9 mouse cellular contexts compared by ENCODE assay signal in genomic region chr10:68353692-68354232, GRCm38 (mm10).
A peak's percentile ranks its signal among the peaks of the same experiment; 100 is the strongest.
DNase-seq lines count a peak whose midpoint lies in the region; ATAC-seq and TF ChIP-seq lines count a peak whose summit lies in the region.
"Had no signal": no experiment of that assay in that cellular context is flagged by ENCODE, and none has a peak within 500 bp of the region (broad histone marks: within the 10 kb centered on the region; RNA-seq: fewer than 3 reads in every experiment).

No protein-coding gene starts in this region.

- H3K9ac ChIP-seq in hindbrain, postnatal 0 days (replicated peaks; ENCODE audit: low read length), result no peak overlapping the region
- no peak overlapping the region for H3K9ac ChIP-seq in embryonic facial prominence, embryonic 15.5 days
- no peak overlapping the region for H3K9ac ChIP-seq in intestine, embryonic 16.5 days (ENCODE audit: low read depth, low read length)

- no peak overlapping the region for H3K4me3 ChIP-seq in hindbrain, embryonic 10.5 days
- H3K4me3 ChIP-seq in hindbrain, postnatal 0 days (ENCODE audit: low read length), result no peak overlapping the region
- peak overlapping the region; percentile 26 for H3K4me3 ChIP-seq in embryonic facial prominence, embryonic 15.5 days (replicated peaks)
- H3K4me3 ChIP-seq in intestine, embryonic 16.5 days (ENCODE audit: low read length), result no peak overlapping the region

- TF ChIP-seq CTCF in hindbrain, postnatal 0 days (IDR thresholded peaks at IDR 0.05; ENCODE audit: low read depth), result no peak

- no peaks in the 10 kb centered on the region for H3K27me3 ChIP-seq in hindbrain, embryonic 10.5 days (ENCODE audit: insufficient read depth, poor library complexity, severe bottlenecking)
- H3K27me3 ChIP-seq in hindbrain, postnatal 0 days (ENCODE audit: insufficient read depth, low read length), result no peaks in the 10 kb centered on the region
- no peaks in the 10 kb centered on the region for H3K27me3 ChIP-seq in embryonic facial prominence, embryonic 15.5 days
- no peaks in the 10 kb centered on the region for H3K27me3 ChIP-seq in intestine, embryonic 16.5 days (replicated peaks; ENCODE audit: control insufficient read depth, insufficient read depth, low read length)

- 74% methylated on average over 18 of the region's 18 CpGs for WGBS in hindbrain, embryonic 10.5 days
- WGBS in hindbrain, postnatal 0 days, result 75% methylated on average over 18 of the region's 18 CpGs
- WGBS in embryonic facial prominence, embryonic 15.5 days, result 22% methylated on average over 18 of the region's 18 CpGs
- 57% methylated on average over 18 of the region's 18 CpGs for WGBS in intestine, embryonic 16.5 days

- H3K36me3 ChIP-seq in hindbrain, embryonic 10.5 days, result no peaks in the 10 kb centered on the region
- H3K36me3 ChIP-seq in hindbrain, postnatal 0 days (ENCODE audit: insufficient read depth, low read length), result no peaks in the 10 kb centered on the region
- H3K36me3 ChIP-seq in embryonic facial prominence, embryonic 15.5 days, result no peaks in the 10 kb centered on the region
- H3K36me3 ChIP-seq in intestine, embryonic 16.5 days (ENCODE audit: control insufficient read depth, insufficient read depth, low read length), result no peaks in the 10 kb centered on the region

- peaks cover 28% of the 10 kb centered on the region for H3K4me1 ChIP-seq in hindbrain, embryonic 10.5 days (replicated peaks)
- H3K4me1 ChIP-seq in hindbrain, postnatal 0 days (ENCODE audit: insufficient read depth, low read length), result peaks cover 5% of the 10 kb centered on the region
- peaks cover 25% of the 10 kb centered on the region for H3K4me1 ChIP-seq in embryonic facial prominence, embryonic 15.5 days
- H3K4me1 ChIP-seq in intestine, embryonic 16.5 days (ENCODE audit: control insufficient read depth, insufficient read depth, low read length), result peaks cover 9% of the 10 kb centered on the region; the same call in 1 of the 2 replicates

- no peak for ATAC-seq in hindbrain, postnatal 0 days
- ATAC-seq in embryonic facial prominence, embryonic 15.5 days (ENCODE audit: insufficient number of reproducible peaks, low FRiP score, low TSS enrichment, low read depth), result no peak
- no peak for ATAC-seq in intestine, embryonic 16.5 days

- DNase-seq in hindbrain, embryonic 10.5 days (ENCODE audit: low spot score), result no peak
- DNase-seq in hindbrain, postnatal 0 days (ENCODE audit: low spot score), result no peak
- peak; percentile 16 for DNase-seq in lung, postnatal 14 days
- DNase-seq in right cerebral cortex, adult 18-20 months, result no peak
- no peak for DNase-seq in layer of hippocampus, adult 9-10 months (ENCODE audit: low spot score)
- no peak for DNase-seq in thymus, postnatal 4 days
- DNase-seq: thymus, postnatal 25 days had no signal

- H3K4me2 ChIP-seq in hindbrain, postnatal 0 days (ENCODE audit: low read depth, low read length), result no peak overlapping the region
- peak overlapping the region; percentile 44 for H3K4me2 ChIP-seq in embryonic facial prominence, embryonic 15.5 days (replicated peaks)
- peak overlapping the region; percentile 25; the same call in 1 of the 2 replicates for H3K4me2 ChIP-seq in intestine, embryonic 16.5 days (ENCODE audit: low read depth, low read length)

- H3K27ac ChIP-seq in hindbrain, embryonic 10.5 days, result 0 out of 2 replicates have a peak overlapping the region, but pooled peaks have one; percentile 53
- no peak overlapping the region for H3K27ac ChIP-seq in hindbrain, postnatal 0 days
- peak overlapping the region; percentile 72 for H3K27ac ChIP-seq in embryonic facial prominence, embryonic 15.5 days (replicated peaks)
- H3K27ac ChIP-seq in intestine, embryonic 16.5 days (ENCODE audit: low read length), result peak overlapping the region; percentile 41

- no peaks in the 10 kb centered on the region for H3K9me3 ChIP-seq in hindbrain, embryonic 10.5 days
- no peaks in the 10 kb centered on the region for H3K9me3 ChIP-seq in hindbrain, postnatal 0 days (ENCODE audit: low read length)
- H3K9me3 ChIP-seq in embryonic facial prominence, embryonic 15.5 days (replicated peaks), result no peaks in the 10 kb centered on the region
- no peaks in the 10 kb centered on the region for H3K9me3 ChIP-seq in intestine, embryonic 16.5 days (ENCODE audit: control insufficient read depth, low read length)
